Mouse (Mus musculus) cortical plate, adult 2 months (tissue): ENCODE results near the gene Xbp1. TPM values are rescaled to one million over a fixed set of nuclear protein-coding genes. Genes with fewer than 3 reads are reported as not detected.
"Not testable (repeated sequence)": the region's sequence is repeated elsewhere in the genome, so short reads cannot be mapped to it uniquely, and the experiment has no call there.

Source experiments
- H3K27ac ChIP-seq: fragments of 200-500 bp; 2 replicates; pipeline ENCODE4 v1.5.1; 2012; ENCODE audit warnings: low read length, control low read depth, inconsistent platforms; ENCODE audit not compliant: insufficient read depth
- H3K4me1 ChIP-seq: fragments of 200-500 bp; 2 replicates; pipeline ENCODE4 v1.6.1; 2011; ENCODE audit warnings: low read length; ENCODE audit not compliant: control insufficient read depth, insufficient read depth
- H3K4me3 ChIP-seq: fragments of 200-500 bp; 2 replicates; pipeline ENCODE4 v1.5.1; 2011; ENCODE audit warnings: mild to moderate bottlenecking, low read length, control low read depth; ENCODE audit not compliant: insufficient read depth
- CTCF ChIP-seq: fragments of 200-500 bp; IDR thresholded peaks from 2 replicates; pipeline ENCODE4 v1.5.1; 2011; ENCODE audit warnings: mild to moderate bottlenecking, control low read depth, low read length; ENCODE audit not compliant: insufficient read depth; ENCODE audit errors: extremely low read depth
- POLR2A ChIP-seq: fragments of 200-500 bp; IDR thresholded peaks from 2 replicates; pipeline ENCODE4 v1.6.1; 2011; ENCODE audit warnings: mild to moderate bottlenecking, low read length, control low read depth; ENCODE audit not compliant: insufficient read depth; ENCODE audit errors: extremely low read depth
- polyA plus RNA-seq: library from polyadenylated mRNA; depleted of rRNA; stranded (reverse); fragments of >200 nt; gene quantifications from 2 replicates; pipeline ENCODE4 v1.2.3, GENCODE M21; 2012; rRNA removed

The Xbp1 gene
- 64.8 and 72.8 TPM in 2 replicates for polyA plus RNA-seq

DNA sequence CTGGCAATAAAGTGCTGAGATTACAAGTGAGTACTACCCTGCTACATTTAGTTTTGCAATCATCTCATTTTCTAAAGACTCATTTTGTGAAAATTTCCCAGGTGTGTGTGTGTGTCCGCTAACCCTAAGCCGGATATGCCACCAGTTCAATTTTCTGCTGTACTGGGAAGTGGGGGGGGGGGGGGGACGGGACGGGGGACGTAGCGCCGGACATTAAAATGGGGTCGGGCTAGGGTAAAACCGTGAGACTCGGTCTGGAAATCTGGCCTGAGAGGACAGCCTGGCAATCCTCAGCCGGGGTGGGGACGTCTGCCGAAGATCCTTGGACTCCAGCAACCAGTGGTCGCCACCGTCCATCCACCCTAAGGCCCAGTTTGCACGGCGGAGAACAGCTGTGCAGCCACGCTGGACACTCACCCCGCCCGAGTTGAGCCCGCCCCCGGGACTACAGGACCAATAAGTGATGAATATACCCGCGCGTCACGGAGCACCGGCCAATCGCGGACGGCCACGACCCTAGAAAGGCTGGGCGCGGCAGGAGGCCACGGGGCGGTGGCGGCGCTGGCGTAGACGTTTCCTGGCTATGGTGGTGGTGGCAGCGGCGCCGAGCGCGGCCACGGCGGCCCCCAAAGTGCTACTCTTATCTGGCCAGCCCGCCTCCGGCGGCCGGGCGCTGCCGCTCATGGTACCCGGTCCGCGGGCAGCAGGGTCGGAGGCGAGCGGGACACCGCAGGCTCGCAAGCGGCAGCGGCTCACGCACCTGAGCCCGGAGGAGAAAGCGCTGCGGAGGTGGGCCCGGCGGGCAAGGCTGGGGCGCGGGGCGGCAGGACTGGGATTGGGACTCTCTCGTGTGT, at the start of gene Xbp1:
TSS of gene Xbp1 (plus strand) at position 248 of the 854 bp plus-strand sequence.
- Histone ChIP-seq H3K4me3 (peak within 1 kb of the TSS; percentile 94), H3K4me1 (peaks cover 7% of the 10 kb centered on the region), H3K27ac (peak within 1 kb of the TSS; percentile 95)
- TF ChIP-seq POLR2A (peak; percentile 74; the same call in 1 of the 2 replicates), CTCF (no peak)

DNA sequence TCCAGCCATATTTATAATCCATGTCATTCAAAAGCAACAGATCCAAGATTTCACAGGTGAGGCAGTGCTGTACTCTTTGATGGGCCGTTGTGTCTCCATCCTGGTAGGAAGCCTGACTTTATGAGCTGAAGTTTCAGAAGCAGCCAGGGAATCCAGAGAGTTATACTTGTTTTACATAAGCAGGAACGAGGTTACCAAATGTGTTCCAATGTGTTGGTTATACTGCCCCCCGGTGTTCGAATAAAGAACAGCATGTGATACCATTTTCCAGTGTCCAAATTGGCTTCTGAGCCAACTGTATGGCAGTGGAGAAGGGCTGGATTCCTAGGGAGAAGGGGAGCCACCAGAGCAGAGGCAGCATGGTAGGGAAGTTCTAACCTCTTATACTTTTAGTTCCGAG, 46.3 kb upstream of the Xbp1 start:
- Histone ChIP-seq H3K27ac (no peak overlapping the region), H3K4me3 (no peak overlapping the region), H3K4me1 (no peaks in the 10 kb centered on the region)
- TF ChIP-seq CTCF (peak; percentile 71; the same call in 1 of the 2 replicates), POLR2A (no peak)

DNA sequence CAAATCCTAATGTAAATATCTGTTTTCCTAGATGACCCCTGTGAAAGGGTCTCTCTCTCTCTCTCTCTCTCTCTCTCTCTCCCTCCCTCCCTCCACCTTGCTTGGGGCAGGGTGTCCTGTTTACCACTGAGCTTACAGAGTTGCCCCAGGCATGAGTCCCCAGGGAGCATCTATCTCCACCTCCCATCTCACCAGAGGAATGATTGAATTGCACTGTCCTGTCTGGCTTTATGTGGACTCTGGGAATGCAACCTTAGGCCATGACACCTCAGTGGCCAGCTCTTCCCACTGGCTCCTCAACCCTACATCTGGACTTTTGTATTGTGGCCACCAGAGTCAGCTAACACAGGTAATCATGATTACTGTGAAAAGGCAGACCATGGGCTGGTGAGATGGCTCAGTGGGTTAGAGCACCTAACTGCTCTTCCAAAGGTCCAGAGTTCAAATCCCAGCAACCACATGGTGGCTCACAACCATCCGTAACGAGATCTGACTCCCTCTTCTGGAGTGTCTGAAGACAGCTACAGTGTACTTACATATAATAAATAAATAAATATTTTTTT, 44.8 kb upstream of the Xbp1 start:
- H3K4me3 ChIP-seq, H3K4me1 ChIP-seq, H3K27ac ChIP-seq: not testable (repeated sequence)

GRCm38 (mm10) chr11:5476806-5477205, 43.7 kb upstream of the Xbp1 start:
- Histone ChIP-seq H3K4me3 (no peak overlapping the region), H3K4me1 (no peaks in the 10 kb centered on the region), H3K27ac (no peak overlapping the region)
- no peak for TF ChIP-seq CTCF
- TF ChIP-seq POLR2A: no peak

DNA sequence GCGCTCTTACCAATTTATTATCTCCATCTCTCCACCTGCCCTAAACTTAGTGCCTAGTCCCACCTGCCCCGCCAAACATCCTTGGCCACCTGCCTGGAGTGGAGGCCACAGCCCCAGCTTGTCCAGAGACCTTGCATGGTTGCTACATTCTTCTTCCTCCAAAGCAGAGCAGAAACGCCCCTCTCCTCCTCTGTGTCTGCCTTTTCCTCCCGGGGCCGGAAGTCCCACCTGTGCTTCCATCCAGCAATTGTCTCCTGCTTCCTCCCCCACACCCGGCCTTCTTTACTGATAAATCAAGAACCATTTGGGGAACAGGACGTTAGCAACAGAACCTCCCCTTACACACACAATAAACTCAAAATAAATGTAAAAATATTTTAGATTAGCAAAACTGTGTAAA, 42.3 kb upstream of the Xbp1 start:
- no peaks in the 10 kb centered on the region for H3K4me1 ChIP-seq
- H3K27ac ChIP-seq: no peak overlapping the region
- no peak overlapping the region for H3K4me3 ChIP-seq
- TF ChIP-seq CTCF (no peak), POLR2A (no peak)

GRCm38 (mm10) chr11:5478831-5479230, 41.6 kb upstream of the Xbp1 start:
- H3K4me3 ChIP-seq: no peak overlapping the region
- no peak overlapping the region for H3K27ac ChIP-seq
- no peak for TF ChIP-seq CTCF
- no peak for TF ChIP-seq POLR2A

DNA sequence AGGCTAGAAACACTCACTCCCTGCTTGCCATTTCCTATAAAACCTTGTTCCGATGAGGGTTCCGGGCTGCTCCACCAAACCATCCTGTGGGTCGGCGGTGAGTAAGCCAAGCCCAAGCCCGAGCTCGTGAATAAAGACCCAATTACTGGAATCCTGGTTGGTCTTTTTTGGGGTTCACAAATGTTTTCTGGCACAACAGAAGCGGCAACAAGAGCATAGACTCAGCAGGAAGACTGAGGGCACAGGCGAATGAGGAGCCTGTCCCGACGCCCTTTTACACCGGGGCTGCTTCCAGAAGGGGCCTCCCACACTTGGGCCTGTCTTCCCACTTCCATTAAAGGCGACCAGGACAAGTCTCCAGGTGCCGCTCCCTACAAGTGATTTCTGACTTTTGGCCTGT, 37.9 kb upstream of the Xbp1 start:
- TF ChIP-seq CTCF (no peak), POLR2A (no peak)
- Histone ChIP-seq H3K4me3 (no peak overlapping the region), H3K4me1 (no peaks in the 10 kb centered on the region), H3K27ac (no peak overlapping the region)

More at GRCm38 (mm10) chr11:5478831-5479230, 41.6 kb upstream of the Xbp1 start:
- no peaks in the 10 kb centered on the region for H3K4me1 ChIP-seq

DNA sequence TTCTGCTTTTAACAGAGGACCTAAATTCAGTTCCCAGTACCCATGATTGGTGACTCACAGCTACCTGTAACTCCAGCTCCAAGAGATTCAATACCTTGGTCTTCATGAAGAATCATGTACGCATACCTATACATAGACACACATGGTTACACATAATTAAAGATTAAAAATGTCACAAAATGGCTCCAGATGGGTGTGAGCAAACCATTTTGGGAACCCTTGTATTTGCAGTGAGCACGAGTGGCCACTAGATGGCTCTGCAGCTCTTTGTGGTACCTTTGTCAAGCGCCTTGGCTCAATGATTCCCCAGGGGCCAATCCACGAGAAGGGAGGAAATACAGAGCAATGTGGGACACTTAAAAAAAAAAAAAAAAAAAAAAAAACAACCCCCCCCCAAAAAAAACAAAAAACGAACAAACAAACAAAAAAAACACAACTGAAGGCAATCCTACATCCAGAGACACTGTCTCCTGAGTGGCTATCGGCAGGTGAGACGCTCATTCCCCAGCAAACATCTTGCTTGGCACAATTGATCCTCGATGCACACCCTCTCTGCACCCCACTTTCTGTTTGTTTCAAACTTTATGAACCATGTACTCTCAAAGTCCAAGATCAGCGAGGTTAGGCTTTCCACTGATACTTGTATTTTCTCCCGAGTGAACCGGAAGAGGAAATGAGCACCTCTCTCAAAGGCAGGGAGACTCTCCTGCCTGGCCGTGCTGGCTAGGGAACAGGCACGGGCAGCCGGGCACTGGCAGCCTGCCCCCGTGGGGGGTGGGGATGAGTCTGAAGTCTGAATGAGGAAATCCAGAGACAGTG, 35.1 kb upstream of the Xbp1 start:
- no peaks in the 10 kb centered on the region for H3K4me1 ChIP-seq
- no peak for TF ChIP-seq POLR2A
- TF ChIP-seq CTCF: peak; percentile 91
- H3K4me3 ChIP-seq: peak overlapping the region; percentile 39
- H3K27ac ChIP-seq: no peak overlapping the region

DNA sequence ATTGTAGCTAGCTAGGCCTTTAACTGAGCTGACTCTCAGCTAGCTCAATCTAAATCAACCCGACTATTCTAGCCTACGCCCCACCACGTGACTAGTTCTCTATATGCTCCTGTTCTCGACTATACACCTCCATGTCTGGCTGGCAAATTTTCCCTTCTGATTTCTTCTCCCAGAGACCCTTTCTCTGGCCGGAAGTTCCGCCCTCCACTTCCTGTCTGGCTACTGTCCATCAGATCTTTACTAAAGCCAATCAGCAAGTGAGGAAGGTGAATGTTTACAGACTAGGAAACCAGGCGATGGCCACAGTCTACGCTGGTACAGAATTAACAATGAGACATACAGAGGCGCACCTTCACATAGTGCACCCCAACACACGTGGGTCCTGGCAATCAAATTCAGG, 31.0 kb upstream of the Xbp1 start:
- not testable (repeated sequence) for H3K27ac ChIP-seq, H3K4me1 ChIP-seq, H3K4me3 ChIP-seq

- no peak for TF ChIP-seq CTCF
- no peak for TF ChIP-seq POLR2A
- Histone ChIP-seq H3K27ac (no peak overlapping the region), H3K4me1 (no peaks in the 10 kb centered on the region), H3K4me3 (no peak overlapping the region)
These were observed 29.3 kb upstream of the Xbp1 start for GRCm38 (mm10) chr11:5490989-5491656.
